Mouse (Mus musculus) C2C12 (cell line): ENCODE results near the gene Arl5c.

Experiments
- CEBPB ChIP-seq: IDR thresholded peaks from one replicate; pipeline ENCODE4 v1.6.1; 2011; ENCODE audit warnings: low read depth, mild to moderate bottlenecking, control low read depth, moderate library complexity
- CTCF ChIP-seq: IDR thresholded peaks from one replicate; pipeline ENCODE4 v1.5.1; 2011; ENCODE audit not compliant: control insufficient read depth, insufficient read depth, insufficient read length
- MAX ChIP-seq: IDR thresholded peaks from one replicate; pipeline ENCODE4 v1.6.1; 2011; ENCODE audit warnings: mild to moderate bottlenecking, control low read depth
- MYOD1 ChIP-seq: IDR thresholded peaks from one replicate; pipeline ENCODE4 v1.6.1; 2011; ENCODE audit warnings: low read depth; ENCODE audit not compliant: control insufficient read depth, insufficient read length
- MYOG ChIP-seq: IDR thresholded peaks from one replicate; pipeline ENCODE4 v1.6.1; 2011; ENCODE audit not compliant: control insufficient read depth, insufficient read length; ENCODE audit errors: extremely low read depth
- USF1 ChIP-seq: IDR thresholded peaks from one replicate; pipeline ENCODE4 v1.6.1; 2011; ENCODE audit warnings: low read depth, mild to moderate bottlenecking, control low read depth, moderate library complexity

GRCm38 (mm10) chr11:98027785-98028184, 31.8 kb upstream of the Arl5c start:
- TF ChIP-seq CTCF (no peak), MYOD1 (no peak), MAX (no peak), MYOG (no peak), CEBPB (no peak), USF1 (no peak)
